Mouse (Mus musculus): Measurements from ENCODE around the gene Safb.

Gene Safb

DNA sequence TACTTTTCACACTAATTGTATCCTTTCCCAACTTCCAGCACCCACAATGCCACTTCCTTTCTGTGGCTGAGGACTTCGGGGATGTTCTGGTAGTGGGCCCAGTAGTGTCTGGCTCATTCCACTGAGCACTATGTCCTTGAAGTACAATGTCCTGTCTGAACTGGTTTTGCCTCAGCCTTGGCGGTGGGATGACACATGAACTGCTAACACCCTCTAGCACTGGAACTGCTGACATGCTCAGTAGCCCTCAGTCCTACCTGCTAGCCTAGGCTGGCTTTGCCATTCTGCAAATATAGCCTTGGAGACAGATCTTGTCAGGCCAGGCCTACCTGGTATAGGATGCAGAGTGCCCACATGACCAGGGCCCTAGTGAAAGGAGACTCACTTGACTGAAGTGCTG, 22.8 kb upstream of the Safb start:
- no peak for DNase-seq

DNA sequence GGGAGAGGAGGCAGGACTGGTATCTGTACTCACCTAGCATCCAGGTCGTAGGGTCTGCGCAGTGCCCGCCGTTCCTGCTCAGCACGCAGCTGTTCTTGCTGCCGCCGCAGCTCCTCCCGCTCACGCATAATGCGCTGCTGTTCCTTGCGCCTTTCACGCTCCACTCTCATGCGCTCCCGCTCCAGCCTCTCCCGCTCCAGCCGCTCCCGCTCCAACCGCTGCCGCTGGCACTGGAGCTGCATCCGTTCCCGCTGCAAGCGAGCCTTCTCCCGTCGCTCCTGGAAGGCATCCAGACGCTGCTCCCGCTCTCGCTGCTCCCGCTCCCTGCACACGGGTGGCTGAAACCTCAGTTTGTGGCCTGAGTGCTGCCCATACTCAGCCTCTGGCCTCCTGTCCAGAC, 18.3 kb upstream of the Safb start:
- no peak for DNase-seq

DNA sequence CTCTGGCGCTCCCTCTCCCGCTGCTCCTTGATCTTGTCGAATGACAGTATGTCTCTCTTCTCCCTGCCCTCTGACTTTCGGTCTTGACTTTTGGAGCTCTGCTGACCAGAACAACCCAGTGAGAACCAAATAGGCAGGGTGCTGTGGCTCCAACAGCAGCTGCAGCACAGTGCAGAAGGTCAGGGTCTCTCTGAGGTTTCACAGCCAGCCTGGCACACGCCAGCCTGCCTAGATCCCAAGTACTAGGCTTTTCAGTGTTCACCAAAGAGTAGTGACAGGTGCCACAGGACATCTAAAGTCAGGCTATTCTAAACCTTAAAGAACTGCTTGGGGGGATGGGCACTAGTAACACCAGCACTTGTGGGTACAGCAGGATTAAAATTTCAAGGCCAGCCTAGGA, 17.7 kb upstream of the Safb start:
- no peak for DNase-seq

DNA sequence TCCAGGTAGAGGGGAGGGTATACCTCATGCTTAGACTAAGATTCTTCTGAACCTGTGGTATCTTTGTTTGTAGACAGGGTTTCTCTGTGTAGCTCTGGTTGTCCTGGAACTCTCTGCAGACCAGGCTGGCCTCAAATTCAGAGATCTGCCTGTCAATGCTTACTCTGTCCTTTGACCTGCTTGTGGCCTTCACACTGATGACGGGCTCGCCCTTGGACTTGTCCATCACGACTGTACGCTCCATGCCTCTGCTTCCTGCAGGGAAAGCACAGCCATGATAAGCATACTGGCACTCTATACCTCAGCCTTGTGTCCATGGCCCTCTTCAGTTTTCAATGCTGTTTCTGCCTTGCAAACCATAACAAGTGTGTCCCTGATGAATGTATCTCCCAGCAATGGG, 17.3 kb upstream of the Safb start:
- no peak for DNase-seq

DNA sequence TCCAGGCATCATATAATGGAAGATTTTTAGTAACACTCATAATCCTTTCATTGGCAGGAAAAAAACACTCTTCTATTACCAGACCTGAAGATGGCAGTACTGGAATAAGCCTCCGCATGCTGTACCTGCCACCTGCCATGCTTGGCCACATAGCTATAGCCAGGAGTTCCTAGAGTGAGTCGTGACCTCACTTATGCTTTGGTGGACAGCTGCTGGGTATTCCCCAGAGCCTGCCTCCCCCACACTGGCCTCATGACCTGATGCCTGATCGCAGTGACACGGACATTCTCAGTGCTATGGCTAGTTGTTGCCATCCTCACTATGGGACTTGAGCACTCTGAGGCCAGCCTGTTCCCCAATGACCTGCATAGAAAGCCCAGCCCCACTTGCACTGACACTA, 14.3 kb upstream of the Safb start:
- no peak for DNase-seq

DNA sequence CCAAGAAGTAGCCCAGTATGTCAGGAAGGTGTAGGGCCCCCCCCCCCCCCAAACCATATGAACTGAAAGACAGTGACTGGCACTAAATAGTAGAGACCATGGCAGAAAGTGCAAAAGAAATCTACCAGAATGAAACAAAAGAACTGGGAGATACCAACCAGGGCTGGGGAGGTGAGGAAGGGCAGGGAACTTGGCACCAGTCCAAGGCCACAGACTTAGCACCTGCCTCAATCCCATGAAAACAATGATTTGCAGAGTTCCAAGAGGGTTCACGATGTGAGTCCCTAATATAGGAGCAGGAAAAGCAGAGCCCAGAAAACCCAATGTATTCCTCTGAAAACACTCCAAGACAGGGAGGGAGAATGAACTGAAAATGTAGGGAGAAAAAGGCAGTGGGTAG, 12.5 kb upstream of the Safb start:
- DNase-seq: no peak

DNA sequence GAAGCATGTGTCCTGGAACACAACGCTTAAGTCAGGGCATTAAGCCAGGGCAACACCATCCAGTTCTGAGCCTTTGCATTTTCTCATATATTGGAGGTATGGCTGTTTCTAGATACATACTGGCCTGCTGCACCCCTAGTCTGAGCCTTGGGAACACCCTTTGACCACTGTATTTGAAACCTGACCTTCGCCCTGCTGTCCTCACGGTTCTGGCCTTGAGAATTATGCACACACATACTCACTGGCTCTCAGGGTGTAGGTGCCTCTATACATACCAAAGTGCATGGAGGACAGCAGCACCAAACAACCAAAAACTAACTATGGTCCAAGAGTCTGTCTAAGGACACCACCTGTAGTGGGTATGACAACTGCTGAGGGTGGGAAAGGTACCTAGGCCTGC, 11.7 kb upstream of the Safb start:
- no peak for DNase-seq

DNA sequence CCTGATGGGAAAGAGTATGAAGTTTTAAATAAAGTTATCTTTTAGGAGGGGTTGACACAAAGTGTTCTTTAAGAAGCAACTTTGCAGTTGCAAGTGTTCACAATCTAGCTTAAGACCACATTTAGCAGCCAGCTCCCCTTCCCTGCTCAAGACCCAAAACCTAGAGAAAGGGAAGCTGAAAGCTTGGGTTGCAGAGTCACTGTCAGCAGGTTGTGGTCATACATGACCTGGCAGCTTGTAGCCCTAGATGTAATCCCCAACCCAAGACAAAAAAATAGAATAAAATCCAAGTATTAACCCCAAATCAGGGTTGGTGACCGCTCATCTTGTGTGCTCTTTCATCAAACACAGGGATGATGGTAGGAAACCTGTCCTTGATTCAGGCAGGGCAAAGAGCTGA, 1.6 kb upstream of the Safb start:
- no peak for DNase-seq

DNA sequence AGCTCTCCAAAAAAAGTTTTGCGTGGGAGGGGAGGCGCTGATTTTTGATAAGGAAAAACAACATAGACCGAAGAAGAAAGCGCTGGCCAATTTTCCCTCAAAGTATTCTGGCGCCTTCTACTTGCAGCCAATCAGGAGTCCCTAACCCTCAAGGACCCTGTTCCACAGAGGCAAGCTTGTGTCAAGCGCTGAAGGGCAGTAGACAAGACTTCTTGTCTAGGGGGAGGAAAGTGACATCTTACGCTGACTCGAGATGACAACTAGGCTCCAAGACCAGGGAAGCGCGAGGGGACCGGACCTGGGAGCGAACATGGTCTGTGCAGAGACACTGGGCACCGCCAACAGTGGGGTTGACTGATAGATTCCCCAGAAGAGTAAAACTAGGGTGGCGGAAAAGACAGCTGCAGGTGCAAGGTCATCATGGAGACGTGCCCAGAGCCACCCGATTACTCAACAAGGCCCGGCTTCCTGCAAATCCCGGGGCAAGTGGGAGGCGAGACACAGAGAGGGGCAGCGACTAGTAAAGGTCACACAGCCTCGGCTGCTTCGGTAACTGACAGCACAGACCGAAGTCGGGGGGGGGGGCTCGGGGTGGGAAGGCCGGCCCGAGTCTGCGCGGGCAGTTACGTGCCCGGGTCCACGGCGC, 891 bp upstream of the Safb start:
- peak; percentile 61 to 62 for DNase-seq

DNA sequence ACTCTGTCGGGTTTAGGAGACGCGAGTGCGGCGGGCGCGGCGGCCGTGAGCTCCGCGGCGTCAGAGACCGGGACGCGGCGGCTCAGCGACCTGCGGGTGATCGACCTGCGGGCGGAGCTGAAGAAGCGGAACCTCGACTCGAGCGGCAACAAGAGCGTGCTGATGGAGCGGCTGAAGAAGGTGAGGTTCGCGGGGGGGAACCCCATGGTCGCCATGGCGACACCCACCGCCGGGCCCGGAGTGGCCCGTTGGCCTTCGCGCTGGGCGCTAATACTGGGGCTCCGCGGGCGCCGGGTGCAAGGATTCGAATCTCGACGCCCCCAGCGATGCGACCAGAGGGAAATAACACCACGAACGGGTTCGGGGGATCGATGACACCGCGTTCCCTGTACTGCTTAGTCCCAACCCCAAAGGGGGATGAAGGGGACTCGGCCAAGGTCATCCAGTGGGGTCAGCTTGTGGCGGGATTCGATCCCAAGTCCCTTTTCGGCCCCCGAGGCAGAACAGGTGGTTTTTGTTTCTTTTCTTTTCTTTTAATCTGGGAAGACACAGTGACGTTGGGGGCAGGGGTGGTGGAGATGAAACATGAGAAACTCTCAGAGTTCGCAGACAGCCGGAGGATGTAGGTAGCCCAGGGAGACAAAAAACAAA, 671 bp downstream of the Safb start:
- DNase-seq: peak in 1 of 2 experiments; percentile 71

DNA sequence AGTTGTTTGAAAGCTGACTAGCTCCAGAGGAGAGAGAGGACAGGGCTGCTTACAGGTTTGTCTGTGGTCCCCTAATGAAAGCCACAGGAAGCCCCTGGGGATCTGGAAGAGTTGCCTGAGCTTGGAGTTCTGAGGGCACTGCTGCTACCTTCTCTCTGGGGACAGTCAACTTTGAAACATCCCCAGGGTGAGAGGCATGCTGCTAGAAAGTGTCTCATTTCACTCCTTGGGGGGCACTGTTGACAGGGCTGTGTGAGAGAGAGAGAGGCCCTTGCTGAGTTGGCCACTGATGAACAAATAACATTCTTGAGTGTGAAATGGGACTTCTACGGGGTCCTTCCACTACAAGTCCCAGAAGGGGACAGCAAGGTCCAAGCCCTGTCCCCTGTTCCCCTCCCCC, 3.1 kb downstream of the Safb start:
- no peak for DNase-seq

DNA sequence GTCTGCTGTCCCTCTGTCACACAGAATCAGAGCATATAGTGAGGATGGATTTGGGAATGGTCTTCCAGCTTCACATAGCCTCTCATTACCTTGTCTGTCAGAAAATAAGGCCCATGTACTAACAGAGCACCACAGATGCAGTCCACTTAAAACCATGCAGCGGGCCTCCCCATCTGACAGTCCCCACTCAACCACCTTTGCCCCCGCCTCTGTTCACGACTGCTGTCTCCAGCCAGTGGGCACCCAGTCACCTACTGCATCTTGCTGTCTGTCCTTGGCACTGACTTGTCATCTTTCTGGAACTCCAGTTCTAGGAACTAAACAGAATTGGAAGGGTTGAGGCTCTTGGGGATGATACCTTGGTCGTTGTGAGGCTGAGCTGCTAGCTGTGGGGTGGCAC, 4.3 kb downstream of the Safb start:
- DNase-seq: no peak

DNA sequence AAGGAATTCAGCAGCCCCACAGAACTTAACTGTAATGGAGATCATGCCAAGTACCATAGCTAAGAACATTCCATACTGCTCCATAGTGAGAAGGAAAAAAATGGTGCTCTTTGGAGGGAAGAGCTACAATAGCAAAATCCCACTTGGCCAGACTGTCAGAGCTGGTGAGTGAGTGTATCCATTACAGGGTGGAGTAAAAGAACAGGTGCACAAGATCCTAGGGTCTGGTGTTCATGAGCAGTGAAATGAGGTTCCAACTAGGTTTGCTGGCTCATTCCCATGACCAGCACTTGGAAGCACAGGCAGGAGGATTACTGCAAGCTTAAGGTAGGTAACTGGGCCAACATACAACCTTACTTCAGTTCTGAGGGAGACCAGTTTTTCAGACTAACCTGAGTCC, 7.9 kb downstream of the Safb start:
- no peak for DNase-seq

DNA sequence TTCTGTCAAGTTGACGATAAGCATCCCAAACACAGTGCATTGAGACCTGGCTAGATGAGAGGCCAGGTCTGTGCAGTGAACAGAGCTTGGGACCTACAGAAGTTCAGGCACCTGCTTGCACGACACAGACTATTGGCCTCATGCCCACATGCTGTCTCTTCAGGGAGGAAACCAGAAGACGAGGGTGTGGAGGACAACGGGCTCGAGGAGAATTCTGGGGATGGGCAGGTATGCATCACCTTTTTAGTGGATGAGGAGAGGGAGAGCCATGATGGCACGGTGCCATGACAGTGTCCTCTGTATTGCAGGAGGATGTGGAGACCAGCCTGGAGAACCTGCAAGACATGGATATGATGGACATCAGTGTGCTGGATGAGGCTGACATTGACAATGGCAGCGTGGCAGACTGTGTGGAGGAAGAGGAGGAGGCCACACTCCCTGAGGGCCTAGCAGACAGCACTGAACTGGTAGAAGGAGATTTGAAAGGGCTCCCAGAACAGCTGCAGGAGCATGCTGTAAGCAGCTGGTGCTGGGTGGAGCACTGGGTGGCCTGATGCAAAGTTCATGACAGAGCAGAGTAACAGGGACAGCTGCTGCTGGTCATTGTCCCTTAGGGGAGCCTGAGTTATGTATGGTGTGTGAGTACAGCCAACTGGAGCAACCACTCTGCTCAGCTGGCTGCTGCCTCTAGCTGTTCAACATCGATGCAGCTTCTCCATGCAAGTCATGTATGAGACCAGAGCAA, 9.1 kb downstream of the Safb start:
- peak; percentile 22 to 77 for DNase-seq

DNA sequence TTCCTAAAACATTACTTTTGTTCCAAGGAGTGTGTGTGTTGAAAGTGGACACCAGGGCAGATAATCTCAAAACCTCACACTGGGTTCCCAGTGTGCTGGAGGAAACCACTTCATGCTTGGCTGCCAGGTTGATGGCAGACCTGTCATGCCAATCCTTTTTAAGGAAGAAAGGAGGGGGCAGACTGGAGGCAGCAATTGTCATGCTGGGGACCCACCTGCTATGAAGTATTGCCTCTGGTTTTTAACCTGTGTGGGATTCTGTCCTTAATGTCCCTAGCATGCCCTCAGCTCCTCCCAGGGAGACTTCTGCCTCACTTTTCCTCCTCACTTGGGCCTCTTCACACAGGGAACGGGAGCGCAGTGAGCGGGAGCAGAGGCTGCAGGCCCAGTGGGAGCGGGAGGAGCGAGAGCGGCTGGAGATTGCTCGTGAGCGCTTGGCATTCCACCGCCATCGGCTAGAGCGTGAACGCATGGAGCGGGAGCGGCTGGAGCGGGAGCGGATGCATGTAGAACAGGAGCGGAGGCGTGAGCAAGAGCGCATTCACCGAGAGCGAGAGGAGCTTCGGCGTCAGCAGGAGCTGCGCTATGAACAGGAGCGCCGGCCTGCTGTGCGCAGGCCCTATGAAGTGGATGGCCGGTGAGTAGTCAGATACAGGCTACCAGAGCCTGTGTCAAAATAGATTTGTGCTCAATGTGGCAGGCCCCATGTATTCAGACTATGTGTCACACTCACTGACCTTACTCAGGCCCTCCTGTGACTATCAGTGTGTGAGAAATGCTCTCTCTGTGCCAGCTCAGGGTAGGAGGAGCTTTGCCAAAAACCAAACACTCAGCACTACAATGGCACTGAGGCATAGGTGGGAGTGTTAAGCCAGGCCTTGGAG, 18.8 kb downstream of the Safb start:
- peak in 1 of 2 experiments; percentile 18 for DNase-seq

DNA sequence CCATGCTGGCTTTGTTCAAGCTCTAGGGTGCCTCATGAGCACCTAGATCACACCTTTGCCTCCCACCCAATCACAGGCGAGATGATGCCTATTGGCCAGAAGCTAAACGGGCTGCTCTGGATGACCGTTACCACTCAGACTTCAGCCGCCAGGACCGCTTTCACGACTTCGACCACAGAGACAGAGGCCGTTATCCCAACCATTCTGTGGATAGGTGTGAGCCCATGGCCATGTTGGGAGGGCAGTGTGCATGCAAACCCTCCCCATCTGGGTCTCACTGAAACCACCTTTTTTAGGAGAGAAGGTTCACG, 19.4 kb downstream of the Safb start:
- DNase-seq: peak in 1 of 2 experiments; percentile 19

DNA sequence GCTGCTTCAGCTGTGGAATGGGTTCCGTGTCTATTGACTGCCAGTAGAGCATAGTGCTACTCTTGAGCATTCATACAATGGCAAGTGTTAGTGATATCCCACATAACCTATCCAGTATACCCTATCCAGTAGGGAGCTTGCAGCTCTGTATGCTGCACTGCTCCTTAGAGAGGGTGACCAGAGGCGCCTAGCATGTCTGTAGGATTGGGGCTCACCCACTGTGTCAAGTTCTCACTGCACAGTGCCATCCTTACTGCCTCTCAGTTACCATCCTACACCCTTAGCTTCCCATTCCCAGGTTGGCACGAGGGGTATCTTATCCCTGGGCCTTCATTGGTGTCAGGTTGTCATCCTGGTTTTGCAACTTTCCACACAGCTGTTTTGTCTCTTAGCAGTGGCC, 19.8 kb downstream of the Safb start:
- DNase-seq: no peak

DNA sequence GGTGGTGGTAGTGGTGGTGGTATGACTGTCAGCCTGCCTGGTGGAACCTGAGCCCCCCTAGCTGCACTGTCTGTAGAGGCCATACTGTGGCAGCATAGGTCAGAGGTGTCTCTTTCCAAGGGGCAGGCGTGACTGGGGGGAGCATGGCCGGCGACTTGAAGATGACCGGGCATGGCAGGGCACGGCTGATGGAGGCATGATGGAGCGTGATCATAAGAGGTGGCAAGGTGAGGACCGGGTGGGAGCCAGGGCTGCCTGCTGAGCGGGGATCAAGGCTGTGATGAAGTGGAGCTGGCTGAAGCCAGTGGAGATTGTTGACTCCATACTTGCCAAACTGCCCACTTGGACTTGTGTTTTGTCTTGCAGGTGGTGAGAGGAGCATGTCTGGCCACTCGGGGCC, 20.8 kb downstream of the Safb start:
- DNase-seq: no peak

DNA sequence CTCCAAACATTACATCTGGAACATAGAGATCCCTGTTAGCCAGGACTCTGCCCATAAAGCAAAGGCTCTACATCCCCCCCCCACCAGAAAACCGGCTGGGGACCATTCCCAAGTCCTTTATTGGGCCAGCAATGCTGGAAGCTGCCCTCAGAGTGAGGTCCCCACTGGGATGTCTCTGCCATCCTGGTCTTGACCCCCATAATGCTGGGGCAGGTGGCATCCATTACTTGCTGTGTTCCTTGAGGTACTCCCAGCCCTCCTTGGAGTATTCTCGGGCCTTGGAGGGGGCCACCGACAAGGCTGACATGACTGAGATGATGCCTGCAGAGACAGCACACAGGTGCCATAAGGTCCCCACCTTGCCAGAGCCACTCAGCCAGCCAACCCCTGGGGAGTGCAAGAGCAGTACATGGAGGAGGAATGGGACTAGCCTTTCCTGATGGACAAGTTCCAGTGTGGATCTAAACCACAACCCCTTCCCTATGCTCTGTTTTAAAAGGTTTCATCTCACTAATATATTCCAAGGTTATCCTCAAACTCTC, 23.0 kb downstream of the Safb start:
- no peak for DNase-seq

DNA sequence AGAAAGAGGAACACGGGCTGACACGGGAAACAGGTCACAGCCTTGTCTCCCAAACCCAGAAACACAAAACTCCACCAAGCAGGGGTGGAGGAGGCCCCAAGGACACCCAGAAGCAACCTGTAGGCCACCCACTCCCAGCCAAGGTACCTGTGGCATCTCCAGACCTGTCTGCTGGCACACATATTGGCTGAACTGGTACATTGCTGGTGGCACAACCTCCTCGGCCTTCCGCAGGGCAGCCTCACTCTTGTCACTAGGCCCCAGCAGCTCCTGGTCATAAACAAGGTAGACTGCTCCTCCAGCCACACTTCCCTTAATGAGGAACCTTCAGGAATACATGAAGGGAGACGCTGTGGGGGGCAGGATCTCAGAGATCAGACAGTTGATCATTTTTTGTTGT, 24.1 kb downstream of the Safb start:
- DNase-seq: no peak

DNA sequence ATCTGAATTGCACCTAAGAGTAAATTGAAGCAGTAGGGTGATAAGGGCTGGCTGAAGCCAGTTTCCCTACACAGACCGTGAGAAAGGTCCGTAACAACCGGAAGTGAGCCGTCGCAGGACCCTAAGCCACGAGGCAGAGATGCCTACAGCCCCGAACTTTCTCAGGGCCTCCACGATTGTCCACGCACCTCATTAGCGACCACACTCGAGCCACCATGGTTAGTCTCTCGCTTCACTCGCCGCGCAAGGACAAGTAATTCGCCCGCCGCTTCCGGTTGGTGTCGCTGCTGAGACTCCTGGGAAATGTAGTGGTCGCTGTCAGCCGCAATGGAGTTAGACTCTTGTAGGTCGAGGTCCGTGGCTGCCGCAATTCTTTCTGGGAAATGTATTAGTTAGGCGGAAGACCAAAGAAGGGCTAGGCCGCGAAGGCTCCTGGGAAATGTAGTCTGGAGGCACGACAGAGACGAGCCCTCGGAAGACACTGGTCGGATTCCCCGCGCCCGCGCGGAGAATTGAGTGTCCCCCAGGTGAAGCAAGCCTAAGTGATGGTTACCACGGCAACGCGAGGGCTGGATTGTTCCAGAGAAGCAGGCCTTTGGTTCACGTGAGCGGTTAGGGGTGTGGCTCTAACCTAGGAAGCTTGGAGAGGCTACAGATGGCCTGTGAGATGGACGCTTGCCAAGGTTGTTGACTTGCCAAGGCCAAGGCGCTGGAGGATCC, 25.0 kb downstream of the Safb start, which contains the start of gene 2410015M20Rik:
Gene 2410015M20Rik, minus strand, starts transcription at position 320 of the 720 bp plus-strand sequence.
- DNase-seq: peak; percentile 95 to 96

DNA sequence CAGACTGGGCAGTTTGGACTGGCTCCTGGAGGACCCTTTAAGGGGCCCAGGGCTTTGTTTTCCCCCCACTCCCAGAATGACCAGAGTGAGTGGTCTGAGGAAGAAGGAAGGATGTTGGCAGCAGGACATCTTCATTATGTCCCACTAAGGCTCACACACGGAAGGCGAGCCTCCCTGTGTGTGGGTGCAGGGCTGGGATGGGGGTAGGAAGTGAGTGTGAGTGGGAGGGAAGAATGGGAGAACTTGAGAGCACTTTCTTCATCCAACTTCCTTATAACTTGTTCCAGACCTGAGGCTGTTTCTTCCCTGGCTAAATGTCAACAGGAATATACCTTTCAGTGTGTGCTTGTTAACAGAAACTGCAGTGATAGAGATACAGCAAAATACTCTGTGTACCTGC, 26.7 kb downstream of the Safb start:
- DNase-seq: no peak

All from lung, postnatal 4 days (tissue).